Mouse (Mus musculus) brain, embryonic 14.5 days (tissue): ENCODE data around the gene Ahcyl1.

Source experiments
- CTCF ChIP-seq: fragments of 200-500 bp; IDR thresholded peaks from 2 replicates; pipeline ENCODE4 v1.5.1; 2012; ENCODE audit warnings: inconsistent platforms, mild to moderate bottlenecking, moderate library complexity, borderline replicate concordance; ENCODE audit not compliant: insufficient read depth, insufficient read length; ENCODE audit errors: extremely low read depth
- POLR2A ChIP-seq: fragments of 200-500 bp; IDR thresholded peaks from 2 replicates; pipeline ENCODE4 v1.6.1; 2012; ENCODE audit warnings: mild to moderate bottlenecking, inconsistent platforms, borderline replicate concordance; ENCODE audit not compliant: poor library complexity, insufficient read depth, insufficient read length, severe bottlenecking; ENCODE audit errors: extremely low read depth

DNA sequence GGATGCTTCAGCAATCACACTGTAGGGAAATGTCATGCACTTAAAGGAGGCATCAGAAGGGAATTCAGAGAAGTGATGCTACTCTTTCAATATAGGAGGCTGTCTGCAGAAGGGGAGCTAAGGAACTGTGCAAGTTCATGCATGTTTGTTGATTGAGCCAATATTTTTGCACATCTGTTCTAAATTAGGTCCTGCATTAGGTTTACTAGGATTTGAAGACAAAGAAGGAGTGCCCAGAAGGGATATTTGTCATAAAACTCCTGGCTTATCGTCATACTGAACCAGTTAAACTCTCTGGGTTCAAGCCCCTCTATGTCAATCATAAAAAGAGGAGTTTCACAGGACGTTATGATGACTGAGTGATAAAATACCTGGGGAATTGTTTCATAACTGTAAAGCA, 33.9 kb upstream of the Ahcyl1 start:
- no peak for TF ChIP-seq CTCF
- TF ChIP-seq POLR2A, result no peak
